Mouse (Mus musculus) kidney, adult 10 weeks (tissue): ENCODE measurements around the gene Gm17078. TPM values are rescaled to one million over a fixed set of nuclear protein-coding genes. Genes with fewer than 3 reads are reported as not detected.

Experiments
- polyA plus RNA-seq: library from polyadenylated mRNA; stranded (reverse); fragments of 350-450 nt; fragmentation: Illumina TruSeq; extraction: RNeasy Lipid Tissue Mini Kit (QIAGEN cat#74804); gene quantifications from one replicate; pipeline ENCODE4 v1.2.3, GENCODE M21; 2014; ENCODE audit warnings: low read depth, low replicate concordance

Gm17078 gene
- not detected for polyA plus RNA-seq

GRCm38 (mm10) chr14:51611210-51611609, at the start of gene Gm17078:
TSS of gene Gm17078 (minus strand) at chr14:51611310.

GRCm38 (mm10) chr14:51635566-51635965, 24.5 kb upstream of the Gm17078 start, which contains the start of gene Gm4181:
TSS of gene Gm4181 (minus strand) at chr14:51635666.

GRCm38 (mm10) chr14:51592039-51592438, 19.1 kb downstream of the Gm17078 start, which contains the start of gene Gm17174:
TSS of gene Gm17174 (minus strand) at chr14:51592139.

GRCm38 (mm10) chr14:51573963-51574362, 37.1 kb downstream of the Gm17078 start, which contains the start of gene Gm17175:
TSS of gene Gm17175 (minus strand) at chr14:51574063.

Other genes with a start within 250 kb of the Gm17078 start
- gene Gm7247, start 249.6 kb downstream of the Gm17078 start, polyA plus RNA-seq, result not detected
- not detected for gene Vmn2r88, start 200.5 kb downstream of the Gm17078 start, polyA plus RNA-seq
- gene Vmn2r89, start 159.5 kb downstream of the Gm17078 start, polyA plus RNA-seq, result not detected
- not detected for gene Gm5622, start 58.5 kb downstream of the Gm17078 start, polyA plus RNA-seq
- not detected for gene Gm17175, start 37.2 kb downstream of the Gm17078 start, polyA plus RNA-seq
- not detected for gene Gm17174, start 19.2 kb downstream of the Gm17078 start, polyA plus RNA-seq
- gene Gm4181, start 24.4 kb upstream of the Gm17078 start, polyA plus RNA-seq, result not detected
- not detected for gene Gm17079, start 84.2 kb upstream of the Gm17078 start, polyA plus RNA-seq
- not detected for gene Gm5800, start 105.9 kb upstream of the Gm17078 start, polyA plus RNA-seq
- not detected for gene Ang4, start 162.3 kb upstream of the Gm17078 start, polyA plus RNA-seq
- gene AY358078, start 188.7 kb upstream of the Gm17078 start, polyA plus RNA-seq, result not detected
- not detected for gene Ear6, start 242.4 kb upstream of the Gm17078 start, polyA plus RNA-seq